Comparison of ENCODE assay signal across 12 mouse cellular contexts in the genomic region with DNA sequence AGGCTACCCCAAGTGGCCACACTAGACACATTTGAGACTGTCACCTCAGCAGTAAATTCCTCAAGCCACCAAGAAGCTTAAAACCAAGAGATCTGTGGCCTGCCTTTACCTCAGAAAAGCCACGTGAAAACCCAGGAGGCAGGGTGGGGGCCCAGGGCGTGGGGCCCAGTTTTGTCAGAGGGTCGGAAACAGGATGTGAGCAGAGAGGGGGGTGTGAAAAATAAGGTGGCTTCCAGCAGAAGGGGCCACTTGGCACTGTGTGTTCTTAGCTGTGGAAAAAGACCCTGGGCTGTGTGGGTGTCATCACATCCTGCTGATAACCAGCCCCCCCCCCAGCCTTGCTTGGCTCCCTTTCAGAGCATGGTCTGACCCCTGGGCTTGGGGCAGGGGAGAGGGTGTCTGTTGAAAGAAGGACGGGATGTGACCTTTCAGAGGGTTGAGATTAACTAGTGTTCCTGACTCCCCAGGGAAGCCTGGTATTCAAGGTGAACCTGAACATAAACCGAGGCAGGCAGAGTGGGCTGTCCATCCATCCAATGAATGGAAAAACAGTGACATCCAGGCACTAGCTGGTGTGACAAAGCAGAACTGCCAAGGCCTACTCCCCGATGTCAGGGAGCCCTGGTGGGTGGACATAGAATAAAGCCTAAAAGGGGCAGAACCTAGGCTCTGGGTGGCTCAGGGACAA. TPM values are rescaled to one million over a fixed set of nuclear protein-coding genes. Genes with fewer than 3 reads are reported as not detected.
A peak's percentile ranks its signal among the peaks of the same experiment; 100 is the strongest.
DNase-seq lines count a peak whose midpoint lies in the region; ATAC-seq lines count a peak whose summit lies in the region.
"Had no signal": no experiment of that assay in that cellular context is flagged by ENCODE, and none has a peak within 500 bp of the region (broad histone marks: within the 10 kb centered on the region; RNA-seq: fewer than 3 reads in every experiment).

No protein-coding gene starts in this region.

- H3K9me3 ChIP-seq in liver, embryonic 12.5 days (replicated peaks): no peaks in the 10 kb centered on the region
- H3K9me3 ChIP-seq in heart, embryonic 14.5 days (ENCODE audit: control insufficient read depth, low read length): no peaks in the 10 kb centered on the region
- peaks cover 3% of the 10 kb centered on the region; the same call in 1 of the 2 replicates for H3K9me3 ChIP-seq in megakaryocyte, embryonic 14.5 days
- H3K9me3 ChIP-seq in midbrain, embryonic 14.5 days (ENCODE audit: control insufficient read depth, low read length): no peaks in the 10 kb centered on the region
- no peaks in the 10 kb centered on the region for H3K9me3 ChIP-seq in midbrain, embryonic 10.5 days (replicated peaks)
- H3K9me3 ChIP-seq: embryonic facial prominence, embryonic 12.5 days; G1E; midbrain, embryonic 15.5 days had no signal

- H3K9ac ChIP-seq in liver, embryonic 12.5 days: no peak overlapping the region
- H3K9ac ChIP-seq in heart, embryonic 14.5 days (ENCODE audit: low read length): 0 out of 2 replicates have a peak overlapping the region, but pooled peaks have one; percentile 2
- no peak overlapping the region for H3K9ac ChIP-seq in midbrain, embryonic 14.5 days (replicated peaks; ENCODE audit: low read length)
- H3K9ac ChIP-seq: embryonic facial prominence, embryonic 12.5 days; midbrain, embryonic 15.5 days had no signal

- H3K4me1 ChIP-seq in liver, embryonic 12.5 days: peaks cover 10% of the 10 kb centered on the region
- 0 out of 4 replicates have a peak, but pooled peaks cover 2 to 4% of the 10 kb centered on the region in 2 experiments for H3K4me1 ChIP-seq in heart, embryonic 14.5 days (ENCODE audit: control insufficient read depth in 2 of 2, insufficient read depth in 2 of 2, low read length in 2 of 2)
- peaks cover 53% of the 10 kb centered on the region for H3K4me1 ChIP-seq in megakaryocyte, embryonic 14.5 days
- no peaks in the 10 kb centered on the region for H3K4me1 ChIP-seq in midbrain, embryonic 14.5 days (ENCODE audit: control insufficient read depth, insufficient read depth, low read length)
- no peaks in the 10 kb centered on the region for H3K4me1 ChIP-seq in midbrain, embryonic 10.5 days
- H3K4me1 ChIP-seq: embryonic facial prominence, embryonic 12.5 days; midbrain, embryonic 15.5 days had no signal

- no peaks in the 10 kb centered on the region for H3K27me3 ChIP-seq in liver, embryonic 12.5 days (replicated peaks)
- H3K27me3 ChIP-seq in heart, embryonic 14.5 days (ENCODE audit: control insufficient read depth, insufficient read depth, low read length): no peaks in the 10 kb centered on the region
- peaks cover 5% of the 10 kb centered on the region for H3K27me3 ChIP-seq in megakaryocyte, embryonic 14.5 days (replicated peaks)
- no peaks in the 10 kb centered on the region for H3K27me3 ChIP-seq in midbrain, embryonic 14.5 days (ENCODE audit: control insufficient read depth, insufficient read depth, low read length)
- no peaks in the 10 kb centered on the region for H3K27me3 ChIP-seq in midbrain, embryonic 10.5 days (ENCODE audit: low read depth, poor library complexity, severe bottlenecking)
- H3K27me3 ChIP-seq: embryonic facial prominence, embryonic 12.5 days; midbrain, embryonic 15.5 days had no signal

- no peak overlapping the region for H3K4me3 ChIP-seq in liver, embryonic 12.5 days
- no peak overlapping the region for H3K4me3 ChIP-seq in heart, embryonic 14.5 days (ENCODE audit: control insufficient read depth in 1 of 2, insufficient read depth in 1 of 2, low read depth in 1 of 2, low read length in 2 of 2)
- H3K4me3 ChIP-seq in megakaryocyte, embryonic 14.5 days (replicated peaks): peak overlapping the region; percentile 19
- H3K4me3 ChIP-seq in midbrain, embryonic 14.5 days (replicated peaks; ENCODE audit: low read depth, low read length): no peak overlapping the region
- no peak overlapping the region for H3K4me3 ChIP-seq in midbrain, embryonic 10.5 days
- H3K4me3 ChIP-seq: embryonic facial prominence, embryonic 12.5 days; midbrain, embryonic 15.5 days had no signal

- ATAC-seq in liver, embryonic 12.5 days: peak; percentile 57; the same call in 1 of the 2 replicates
- ATAC-seq in heart, embryonic 14.5 days (ENCODE audit: insufficient number of reproducible peaks, insufficient read depth, low FRiP score, low read depth): peak; percentile 78
- no peak for ATAC-seq in midbrain, embryonic 14.5 days (ENCODE audit: low FRiP score, low TSS enrichment)
- ATAC-seq: midbrain, embryonic 15.5 days had no signal

- H3K27ac ChIP-seq in liver, embryonic 12.5 days: peak overlapping the region; percentile 40; the same call in 1 of the 2 replicates
- H3K27ac ChIP-seq in heart, embryonic 14.5 days (replicated peaks in 1 of 2; ENCODE audit: control insufficient read depth in 1 of 2, insufficient read depth in 1 of 2, low read depth in 2 of 2, low read length in 2 of 2): peak overlapping the region; percentile 75 to 83
- no peak overlapping the region for H3K27ac ChIP-seq in midbrain, embryonic 14.5 days (replicated peaks; ENCODE audit: low read depth, low read length)
- no peak overlapping the region for H3K27ac ChIP-seq in midbrain, embryonic 10.5 days (replicated peaks)
- H3K27ac ChIP-seq: embryonic facial prominence, embryonic 12.5 days; midbrain, embryonic 15.5 days had no signal

- H3K4me2 ChIP-seq in liver, embryonic 12.5 days: no peak overlapping the region
- no peak overlapping the region for H3K4me2 ChIP-seq in heart, embryonic 14.5 days (ENCODE audit: low read length)
- H3K4me2 ChIP-seq in midbrain, embryonic 14.5 days (ENCODE audit: low read length): no peak overlapping the region
- H3K4me2 ChIP-seq: embryonic facial prominence, embryonic 12.5 days; midbrain, embryonic 15.5 days had no signal

- H3K36me3 ChIP-seq in liver, embryonic 12.5 days: no peaks in the 10 kb centered on the region
- H3K36me3 ChIP-seq in heart, embryonic 14.5 days (ENCODE audit: control insufficient read depth, insufficient read depth, low read length): no peaks in the 10 kb centered on the region
- H3K36me3 ChIP-seq in megakaryocyte, embryonic 14.5 days (replicated peaks; ENCODE audit: low read length): peaks cover 2% of the 10 kb centered on the region
- no peaks in the 10 kb centered on the region for H3K36me3 ChIP-seq in midbrain, embryonic 14.5 days (ENCODE audit: control insufficient read depth, insufficient read depth, low read length)
- H3K36me3 ChIP-seq in midbrain, embryonic 10.5 days: no peaks in the 10 kb centered on the region
- H3K36me3 ChIP-seq: embryonic facial prominence, embryonic 12.5 days; G1E; midbrain, embryonic 15.5 days had no signal

- 29% methylated on average over 6 of the region's 6 CpGs for WGBS in liver, embryonic 12.5 days (ENCODE audit: insufficient replicate concordance)
- 43% methylated on average over 6 of the region's 6 CpGs for WGBS in heart, embryonic 14.5 days
- 77% methylated on average over 6 of the region's 6 CpGs for WGBS in midbrain, embryonic 14.5 days
- 79% methylated on average over 6 of the region's 6 CpGs for WGBS in midbrain, embryonic 10.5 days

- DNase-seq in liver: no peak
- peak; percentile 83 to 87 for DNase-seq in thymus, postnatal 10 days (ENCODE audit: low spot score in 2 of 2)
- DNase-seq in midbrain, embryonic 14.5 days: no peak
- no peak for DNase-seq in midbrain, embryonic 10.5 days (ENCODE audit: low spot score)
- DNase-seq in layer of hippocampus, postnatal 36 days: no peak
- DNase-seq: gastrocnemius, postnatal 10 days had no signal

RNA-seq across cellular contexts. Expression of gene Dusp2, which starts 21.3 kb away (rescaled TPM):
- 7.3 and 8.0 TPM in 2 replicates for polyA plus RNA-seq in liver, embryonic 12.5 days (2016; fragmentation: Nextera tagmentation; extraction: Ambion mirVana)
- polyA plus RNA-seq in heart, embryonic 14.5 days (2014; fragmentation: Nextera tagmentation; extraction: Ambion mirVana): 14.5 and 15.9 TPM in 2 replicates
- 3.9 and 14.6 TPM in 2 replicates for polyA plus RNA-seq in megakaryocyte, embryonic 14.5 days (2012; ENCODE audit: insufficient read depth, low replicate concordance)
- polyA plus RNA-seq in midbrain, embryonic 14.5 days (2014; fragmentation: Nextera tagmentation; extraction: Ambion mirVana): 10.1 and 12.7 TPM in 2 replicates
- 3.2 and 3.9 TPM in 2 replicates for polyA plus RNA-seq in midbrain, embryonic 10.5 days (2016; fragmentation: Nextera tagmentation; extraction: Ambion mirVana)
- total RNA-seq in layer of hippocampus, postnatal 36 days (2021): 1 to 10 TPM in 1 of 2 experiments, under 1 TPM in 1; 0.53 to 1.1 TPM
- polyA plus RNA-seq: G1E had no signal

RNA-seq across cellular contexts. Expression of gene Astl, which starts 23.8 kb away (rescaled TPM):
- polyA plus RNA-seq in liver, embryonic 12.5 days (2016; fragmentation: Nextera tagmentation; extraction: Ambion mirVana): not detected in 2 replicates
- polyA plus RNA-seq in heart, embryonic 14.5 days (2014; fragmentation: Nextera tagmentation; extraction: Ambion mirVana): not detected in 2 replicates
- not detected in 2 replicates for polyA plus RNA-seq in megakaryocyte, embryonic 14.5 days (2012; ENCODE audit: insufficient read depth, low replicate concordance)
- not detected in 2 replicates for polyA plus RNA-seq in midbrain, embryonic 14.5 days (2014; fragmentation: Nextera tagmentation; extraction: Ambion mirVana)
- polyA plus RNA-seq in midbrain, embryonic 10.5 days (2016; fragmentation: Nextera tagmentation; extraction: Ambion mirVana): not detected in 2 replicates
- total RNA-seq in layer of hippocampus, postnatal 36 days (2021): not detected
- polyA plus RNA-seq: embryonic facial prominence, embryonic 12.5 days; G1E; midbrain, embryonic 15.5 days had no signal

RNA-seq across cellular contexts. Expression of gene Stard7, which starts 44.6 kb away (rescaled TPM):
- polyA plus RNA-seq in liver, embryonic 12.5 days (2016; fragmentation: Nextera tagmentation; extraction: Ambion mirVana): 78.4 and 78.5 TPM in 2 replicates
- 128 and 136 TPM in 2 replicates for polyA plus RNA-seq in heart, embryonic 14.5 days (2014; fragmentation: Nextera tagmentation; extraction: Ambion mirVana)
- 8.9 and 9.8 TPM in 2 replicates for polyA plus RNA-seq in megakaryocyte, embryonic 14.5 days (2012; ENCODE audit: insufficient read depth, low replicate concordance)
- polyA plus RNA-seq in midbrain, embryonic 14.5 days (2014; fragmentation: Nextera tagmentation; extraction: Ambion mirVana): 77.1 and 113 TPM in 2 replicates
- 81.9 and 86.0 TPM in 2 replicates for polyA plus RNA-seq in midbrain, embryonic 10.5 days (2016; fragmentation: Nextera tagmentation; extraction: Ambion mirVana)
- total RNA-seq in layer of hippocampus, postnatal 36 days (2021): 100 to 1,000 TPM; 115 to 122 TPM

RNA-seq across cellular contexts. Expression of gene Adra2b, which starts 48.4 kb away (rescaled TPM):
- 38.3 and 42.5 TPM in 2 replicates for polyA plus RNA-seq in liver, embryonic 12.5 days (2016; fragmentation: Nextera tagmentation; extraction: Ambion mirVana)
- 1.1 and 1.2 TPM in 2 replicates for polyA plus RNA-seq in heart, embryonic 14.5 days (2014; fragmentation: Nextera tagmentation; extraction: Ambion mirVana)
- not detected in 2 replicates for polyA plus RNA-seq in megakaryocyte, embryonic 14.5 days (2012; ENCODE audit: insufficient read depth, low replicate concordance)
- 0.08 TPM in 1 of 2 replicates, not detected in the other for polyA plus RNA-seq in midbrain, embryonic 14.5 days (2014; fragmentation: Nextera tagmentation; extraction: Ambion mirVana)
- 2.6 and 2.8 TPM in 2 replicates for polyA plus RNA-seq in midbrain, embryonic 10.5 days (2016; fragmentation: Nextera tagmentation; extraction: Ambion mirVana)
- total RNA-seq in layer of hippocampus, postnatal 36 days (2021): under 1 TPM in 1 of 2 experiments, not detected in 1; 0.07 TPM
- polyA plus RNA-seq: G1E had no signal

Comparison
In these comparisons a context has a peak if more than half of its experiments do, and no peak if none do; other contexts are left out.
1. H3K27ac ChIP-seq: peak in liver, embryonic 12.5 days (single experiment) and heart, embryonic 14.5 days (2 of 2); none in midbrain, embryonic 14.5 days (single experiment) and midbrain, embryonic 10.5 days (single experiment).
2. DNase-seq: peak in thymus, postnatal 10 days (2 of 2); none in liver (single experiment), midbrain, embryonic 14.5 days (single experiment), midbrain, embryonic 10.5 days (single experiment) and layer of hippocampus, postnatal 36 days (0 of 2).